Mouse (Mus musculus) layer of hippocampus, adult 2 months (tissue): ENCODE measurements at regions not wholly inside any gene's neighbourhood (a gene's known extent, or its start where the extent isn't known, plus 50 kb on each side); places are given as distances from the start of the nearest gene placed in this dataset.

ENCODE experiments used
- DNase-seq, 2 experiments: peaks; one replicate each; pipeline ENCODE4 v3.0.0; 2022; ENCODE audit warnings: low spot score in 2 of 2
- H3K27ac ChIP-seq: fragments of 200-600 bp; 2 replicates; pipeline ENCODE4 v1.8.1; 2022
- H3K4me3 ChIP-seq: fragments of 200-600 bp; 2 replicates; pipeline ENCODE4 v1.8.1; 2022; ENCODE audit warnings: mild to moderate bottlenecking
- CTCF ChIP-seq: fragments of 200-600 bp; conservative IDR thresholded peaks from 2 replicates; pipeline ENCODE4 v1.8.1; 2022; ENCODE audit warnings: antibody characterized with exemption, mild to moderate bottlenecking, moderate library complexity

DNA sequence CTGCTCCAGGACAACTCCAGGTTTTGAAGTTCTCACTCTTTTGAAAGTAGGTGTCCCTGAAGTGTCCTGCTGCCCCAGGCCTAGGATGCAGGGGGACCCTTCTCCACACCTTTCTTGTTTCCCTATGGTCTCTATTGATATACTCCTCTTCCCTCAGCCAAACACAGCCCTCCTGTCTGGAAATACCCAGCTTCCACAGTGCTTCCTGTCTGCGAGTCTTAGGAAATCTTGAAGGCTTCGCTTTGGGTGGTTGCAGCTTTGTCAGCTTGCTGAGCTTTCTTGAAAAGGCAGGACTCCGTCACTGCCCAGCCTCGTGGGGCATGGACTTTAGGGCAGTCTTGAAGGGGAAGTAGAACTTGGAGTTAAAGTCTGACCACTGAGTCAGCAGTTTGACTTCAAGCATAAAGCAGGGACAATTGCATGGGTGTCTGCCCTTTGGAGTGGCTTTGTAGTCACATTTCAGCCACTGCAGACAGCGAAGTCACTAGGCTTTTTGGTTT, 51.1 kb upstream of the Lrrc52 start:
- Histone ChIP-seq H3K4me3 (no peak overlapping the region), H3K27ac (no peak overlapping the region)
- DNase-seq, result no peak
- TF ChIP-seq CTCF, result no peak

DNA sequence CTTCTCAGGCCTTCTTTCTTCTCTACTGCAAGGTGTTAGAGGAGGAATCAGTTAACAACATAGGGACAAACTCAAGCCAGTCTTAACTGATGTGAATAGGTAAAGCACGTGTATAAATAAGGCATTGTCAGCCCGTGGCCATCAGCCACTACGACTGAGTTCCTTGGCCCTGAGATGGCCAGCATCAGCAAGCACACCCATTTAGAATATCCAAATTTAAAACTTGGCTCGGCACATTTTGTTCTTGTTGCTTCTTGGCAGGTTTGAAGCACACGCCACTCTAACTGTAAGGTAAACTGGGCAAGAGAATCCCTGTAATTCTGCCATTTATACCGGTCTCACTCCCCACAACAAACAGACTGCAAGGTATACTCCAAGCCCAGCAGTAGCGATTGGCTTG, 57.3 kb upstream of the Lrrc52 start:
- Histone ChIP-seq H3K27ac (no peak overlapping the region), H3K4me3 (no peak overlapping the region)
- DNase-seq, result no peak
- no peak for TF ChIP-seq CTCF

DNA sequence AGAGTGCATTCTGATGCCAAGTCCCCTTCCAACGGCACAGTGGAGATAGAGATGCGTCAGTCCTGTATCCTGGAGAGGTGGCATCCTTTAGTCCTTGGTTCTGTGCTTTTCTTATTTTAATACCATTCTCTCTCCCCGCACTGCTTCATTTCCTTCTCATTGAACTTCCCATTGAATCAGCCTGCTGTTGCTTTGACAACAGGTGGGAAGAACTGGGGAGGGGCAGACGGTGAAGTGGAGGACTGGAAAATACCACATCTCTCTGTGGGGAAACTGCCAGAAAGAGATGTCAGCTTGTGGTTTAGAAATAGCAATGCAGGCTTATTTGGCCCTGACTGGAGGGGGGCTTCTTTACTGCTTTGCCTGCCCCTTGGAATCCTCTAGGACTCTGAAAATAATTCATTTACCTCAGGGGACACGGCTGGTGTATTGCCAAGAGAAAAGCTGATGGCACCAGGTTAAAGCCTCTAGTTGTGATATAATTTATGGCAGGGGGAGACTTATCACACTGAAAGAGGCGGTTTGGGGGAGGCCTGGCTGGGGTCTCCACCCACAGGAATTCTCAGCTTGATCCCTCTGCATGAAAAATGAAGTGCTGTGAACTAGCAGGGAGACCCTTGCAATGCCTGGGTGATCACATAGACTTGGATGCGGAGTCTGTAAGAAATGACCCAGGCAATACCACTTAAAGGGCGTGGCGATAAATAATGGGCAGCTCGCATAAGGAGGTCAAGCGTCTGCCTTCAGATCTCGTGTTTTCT, 65.4 kb upstream of the Rxrg start:
- H3K4me3 ChIP-seq, result no peak overlapping the region
- H3K27ac ChIP-seq, result no peak overlapping the region
- TF ChIP-seq CTCF, result no peak
- peak; percentile 31 to 50 for DNase-seq

DNA sequence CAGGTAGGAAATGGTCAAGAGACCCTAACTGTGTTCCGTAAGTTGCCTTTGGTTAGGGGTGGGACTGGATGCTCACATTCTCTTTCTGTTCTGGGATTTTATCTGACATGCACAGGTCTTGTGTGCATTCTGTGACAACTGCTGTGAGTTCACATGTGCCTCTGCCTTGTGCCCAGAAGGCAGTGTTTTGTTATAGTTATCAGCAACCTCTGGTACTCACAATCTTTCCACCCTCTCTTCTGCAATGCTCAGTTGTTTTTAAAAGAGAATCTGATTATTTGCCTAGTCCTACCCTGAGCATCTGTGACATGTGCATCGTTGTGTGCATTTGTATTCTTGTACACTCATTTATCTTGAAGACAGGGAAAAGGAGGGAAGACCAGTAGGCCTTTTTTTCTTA, 52.2 kb upstream of the Rxrg start:
- no peak for DNase-seq
- TF ChIP-seq CTCF, result no peak
- no peak overlapping the region for H3K4me3 ChIP-seq
- no peak overlapping the region for H3K27ac ChIP-seq

DNA sequence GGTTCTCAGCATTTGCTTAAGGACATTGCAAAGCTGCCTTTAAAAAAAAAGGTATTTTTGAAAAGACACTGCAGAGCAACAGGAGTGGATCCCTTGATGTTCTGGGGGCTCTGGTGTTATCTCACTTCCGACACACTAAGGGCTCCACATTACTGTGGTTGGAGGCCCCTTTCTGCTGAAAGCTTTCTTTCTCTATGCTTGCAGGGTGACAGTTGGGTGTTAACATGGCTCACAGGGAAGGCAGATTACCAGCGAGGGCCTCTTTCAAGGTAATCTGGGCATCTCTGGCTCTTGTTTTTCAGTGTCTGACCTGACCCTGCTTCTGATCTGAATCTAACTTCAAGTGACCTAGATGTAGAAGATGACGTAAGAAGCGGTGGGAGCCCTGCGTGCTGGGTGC, 50.9 kb upstream of the Rxrg start:
- DNase-seq, result no peak
- H3K27ac ChIP-seq, result no peak overlapping the region
- TF ChIP-seq CTCF, result no peak
- H3K4me3 ChIP-seq, result no peak overlapping the region
